Mouse (Mus musculus) kidney, postnatal 0 days (tissue): ENCODE results near the gene Jade3. TPM values are rescaled to one million over a fixed set of nuclear protein-coding genes. Genes with fewer than 3 reads are reported as not detected.
"Not testable (repeated sequence)": the region's sequence is repeated elsewhere in the genome, so short reads cannot be mapped to it uniquely, and the experiment has no call there.

ENCODE experiments used
- ATAC-seq: fragments of 200-750 bp; cut with Nextera tagmentation; replicated peaks from 2 replicates; pipeline ENCODE4 v1.8.0; 2017; ENCODE audit warnings: low read depth, moderate number of reproducible peaks, moderate TSS enrichment, moderate library complexity; ENCODE audit not compliant: low FRiP score
- DNase-seq: peaks from one replicate; pipeline ENCODE4 v3.0.0-alpha.2; 2016; ENCODE audit warnings: low spot score
- H3K27ac ChIP-seq: fragments of 300-500 bp; sonication (generic); 2 replicates; pipeline ENCODE4 v1.5.1; 2014; ENCODE audit warnings: mild to moderate bottlenecking
- H3K27me3 ChIP-seq: fragments of 300-500 bp; sonication (generic); 2 replicates; pipeline ENCODE4 v1.6.1; 2014; ENCODE audit warnings: low read length, mixed read lengths; ENCODE audit not compliant: insufficient read depth
- H3K36me3 ChIP-seq: fragments of 300-500 bp; sonication (generic); 2 replicates; pipeline ENCODE4 v1.6.1; 2014; ENCODE audit warnings: low read length, mixed read lengths; ENCODE audit not compliant: insufficient read depth
- H3K4me1 ChIP-seq: fragments of 300-500 bp; sonication (generic); replicated peaks from 2 replicates; pipeline ENCODE4 v1.6.1; 2014; ENCODE audit warnings: antibody characterized with exemption, low read length, mixed read lengths; ENCODE audit not compliant: insufficient read depth
- H3K4me2 ChIP-seq: fragments of 300-500 bp; sonication (generic); 2 replicates; pipeline ENCODE4 v1.6.1; 2014; ENCODE audit warnings: mild to moderate bottlenecking, low read length, moderate library complexity, mixed read lengths
- H3K4me3 ChIP-seq: fragments of 300-500 bp; sonication (generic); replicated peaks from 2 replicates; pipeline ENCODE4 v1.5.1; 2014; ENCODE audit warnings: low read depth, low read length
- H3K9ac ChIP-seq: fragments of 300-500 bp; sonication (generic); 2 replicates; pipeline ENCODE4 v1.6.1; 2014; ENCODE audit warnings: low read depth, low read length
- H3K9me3 ChIP-seq: fragments of 300-500 bp; sonication (generic); replicated peaks from 2 replicates; pipeline ENCODE4 v1.6.1; 2016; ENCODE audit warnings: low read length, inconsistent platforms, mixed read lengths
- CTCF ChIP-seq: IDR thresholded peaks from 2 replicates; pipeline ENCODE4 v1.5.1; 2016; ENCODE audit warnings: antibody characterized with exemption, low read depth, mild to moderate bottlenecking, moderate library complexity
- WGBS: fragments of 180-500 bp; shearing (Covaris S2); extraction: QIAGEN DNeasy Blood & Tissue Kit; methylation state at CpG from one replicate; pipeline ENCODE4 v1.1.7; 2014; 5-methylcytosine and 5-hydroxymethylcytosine counted together
- polyA plus RNA-seq: library from polyadenylated mRNA; unstranded; fragments of >200 nt; fragmentation: Nextera tagmentation; extraction: Ambion mirVana; gene quantifications from 2 replicates; pipeline ENCODE4 v1.2.1, GENCODE M21; 2015

Gene Jade3
- polyA plus RNA-seq, result 6.9 and 8.1 TPM in 2 replicates

DNA sequence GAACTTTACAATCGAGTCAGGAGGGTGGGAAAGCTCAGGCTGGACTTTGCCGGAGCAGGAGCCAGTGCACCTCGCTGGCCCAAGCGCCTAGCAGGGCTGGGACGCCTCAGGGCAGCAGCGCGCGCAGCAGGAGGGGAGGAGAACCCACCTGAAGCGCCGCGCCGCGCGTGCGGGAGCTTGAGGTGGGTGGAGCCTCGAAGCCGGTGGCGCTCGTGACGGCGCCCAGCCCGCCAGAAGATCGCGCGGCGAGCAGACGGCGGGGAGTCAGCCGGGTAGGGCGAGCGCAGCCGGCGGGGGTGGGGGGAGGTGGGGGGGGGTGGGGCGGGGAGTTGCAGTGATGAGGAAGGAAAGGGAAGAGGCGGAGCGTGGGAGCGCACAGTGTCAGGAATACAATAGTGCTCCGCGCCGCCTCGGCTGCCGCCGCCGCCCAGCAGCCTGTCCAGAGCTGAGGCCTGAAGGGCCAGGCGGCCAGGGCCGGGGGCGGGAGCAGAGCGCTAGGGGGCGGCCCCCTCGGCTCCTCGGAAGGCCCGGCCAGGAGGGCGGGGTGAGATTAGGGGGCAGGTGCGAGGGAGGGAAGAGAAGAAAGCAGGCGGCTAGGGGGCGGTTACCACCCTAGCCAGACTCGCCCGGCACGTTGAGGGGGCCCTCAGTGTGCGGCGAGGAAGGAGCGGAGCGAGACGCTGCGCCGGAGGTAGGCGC is at the start of gene Jade3:
Gene Jade3 (plus strand): TSS at position 549 of the 699 bp plus-strand sequence.
- peak; percentile 26; the same call in 1 of the 2 replicates for TF ChIP-seq CTCF
- Histone ChIP-seq H3K9me3 (no peaks in the 10 kb centered on the region), H3K4me1 (no peaks in the 10 kb centered on the region), H3K27me3 (no peaks in the 10 kb centered on the region), H3K9ac (peak within 1 kb of the TSS; percentile 59), H3K4me3 (peak within 1 kb of the TSS; percentile 60), H3K27ac (peak within 1 kb of the TSS; percentile 85), H3K36me3 (no peaks in the 10 kb centered on the region), H3K4me2 (peak within 1 kb of the TSS; percentile 60)
- ATAC-seq (peak; percentile 98), DNase-seq (peak; percentile 83)
- 21% methylated on average over 53 of the region's 67 CpGs for WGBS

GRCm38 (mm10) chrX:20379347-20380014 is 46.0 kb upstream of the Jade3 start:
- 0 out of 2 replicates have a peak, but pooled peaks cover 4% of the 10 kb centered on the region for H3K36me3 ChIP-seq
- H3K27ac ChIP-seq, result no peak overlapping the region
- no peaks in the 10 kb centered on the region for H3K9me3 ChIP-seq
- no peak for ATAC-seq
- no peak for TF ChIP-seq CTCF
- H3K4me3 ChIP-seq, result no peak overlapping the region
- DNase-seq, result no peak
- whole genome bisulfite sequencing, result 73% methylated on average over 7 of the region's 7 CpGs
- H3K4me2 ChIP-seq, result no peak overlapping the region
- H3K9ac ChIP-seq, result no peak overlapping the region
- no peaks in the 10 kb centered on the region for H3K27me3 ChIP-seq
- H3K4me1 ChIP-seq, result no peaks in the 10 kb centered on the region

DNA sequence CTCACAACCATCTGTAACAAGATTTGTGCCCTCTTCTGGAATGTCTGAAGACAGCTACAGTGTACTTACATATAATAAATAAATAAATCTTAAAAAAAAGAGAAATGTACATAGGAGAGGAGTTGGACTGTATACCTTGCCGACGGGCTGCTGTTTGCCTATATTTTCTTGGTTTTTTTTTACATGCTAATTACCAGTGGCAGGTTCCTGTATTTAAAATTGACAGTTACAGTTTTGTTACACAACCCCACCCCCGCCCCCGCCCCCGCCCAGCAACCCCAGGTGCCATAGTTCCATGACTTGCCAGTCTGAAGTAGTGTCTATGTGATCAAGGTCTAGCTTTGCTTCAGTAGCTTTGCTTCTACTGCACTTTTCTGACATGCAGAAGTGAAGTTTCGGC is 43.2 kb upstream of the Jade3 start:
- H3K4me3 ChIP-seq, result no peak overlapping the region
- DNase-seq (no peak), ATAC-seq (no peak)
- TF ChIP-seq CTCF, result no peak
- H3K27me3 ChIP-seq, result no peaks in the 10 kb centered on the region
- no peaks in the 10 kb centered on the region for H3K4me1 ChIP-seq
- no peak overlapping the region for H3K27ac ChIP-seq
- H3K36me3 ChIP-seq, result 0 out of 2 replicates have a peak, but pooled peaks cover 4% of the 10 kb centered on the region
- WGBS, result 90% methylated on average over 6 of the region's 6 CpGs
- no peaks in the 10 kb centered on the region for H3K9me3 ChIP-seq
- H3K9ac ChIP-seq, result no peak overlapping the region
- H3K4me2 ChIP-seq, result no peak overlapping the region

- WGBS, result 70% methylated on average over 3 of the region's 3 CpGs
- H3K27ac ChIP-seq, result no peak overlapping the region
- H3K9ac ChIP-seq, result no peak overlapping the region
- no peak overlapping the region for H3K4me3 ChIP-seq
- no peaks in the 10 kb centered on the region for H3K9me3 ChIP-seq
- H3K4me1 ChIP-seq, result no peaks in the 10 kb centered on the region
- no peak for DNase-seq
- no peak overlapping the region for H3K4me2 ChIP-seq
- no peak for TF ChIP-seq CTCF
- no peak for ATAC-seq
- H3K36me3 ChIP-seq, result 0 out of 2 replicates have a peak, but pooled peaks cover 4% of the 10 kb centered on the region
- H3K27me3 ChIP-seq, result no peaks in the 10 kb centered on the region
Measured at GRCm38 (mm10) chrX:20387006-20387405, 38.5 kb upstream of the Jade3 start.

DNA sequence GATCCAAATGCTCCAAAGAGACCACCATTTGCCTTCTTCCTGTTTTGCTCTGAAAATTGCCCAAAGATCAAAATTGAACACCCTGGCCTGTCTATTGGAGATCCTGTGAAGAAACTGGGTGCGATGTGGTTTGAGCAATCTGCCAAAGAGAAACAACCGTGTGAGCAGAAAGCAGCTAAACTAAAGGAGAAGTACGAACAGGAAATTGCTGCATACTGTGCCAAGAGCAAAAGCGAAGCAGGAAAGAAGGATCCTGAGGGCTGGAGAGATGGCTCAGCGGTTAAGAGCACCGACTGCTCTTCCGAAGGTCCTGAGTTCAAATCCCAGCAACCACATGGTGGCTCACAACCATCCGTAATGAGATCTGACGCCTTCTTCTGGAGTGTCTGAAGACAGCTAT is 33.5 kb upstream of the Jade3 start:
- not testable (repeated sequence) for H3K36me3 ChIP-seq, H3K4me1 ChIP-seq, H3K4me2 ChIP-seq, H3K27ac ChIP-seq, H3K9me3 ChIP-seq, ATAC-seq, H3K4me3 ChIP-seq, DNase-seq, H3K9ac ChIP-seq, H3K27me3 ChIP-seq
- WGBS, result 85% methylated on average over 9 of the region's 9 CpGs

DNA sequence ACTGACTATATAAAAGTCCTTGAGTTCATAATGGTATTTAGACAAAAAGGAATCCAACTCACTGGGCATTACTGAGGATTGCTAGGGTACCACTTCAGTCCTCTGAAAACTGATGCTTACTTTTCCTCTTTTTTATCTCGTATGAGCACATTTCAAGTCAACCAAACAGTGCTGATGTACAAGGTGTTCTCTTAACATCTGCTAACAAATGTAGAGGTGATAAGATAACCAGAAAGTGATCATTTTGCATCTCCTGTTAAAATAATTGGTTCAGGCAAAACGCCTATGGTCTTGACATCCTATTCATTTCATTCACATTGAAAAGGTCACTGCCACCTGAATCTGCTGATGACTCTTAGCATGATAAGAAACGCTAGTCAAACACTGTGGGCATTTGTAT is 32.5 kb upstream of the Jade3 start:
- WGBS, result 76% methylated on average over 3 of the region's 3 CpGs
- no peak overlapping the region for H3K27ac ChIP-seq
- DNase-seq, result no peak
- H3K4me3 ChIP-seq, result no peak overlapping the region
- no peaks in the 10 kb centered on the region for H3K4me1 ChIP-seq
- H3K9me3 ChIP-seq, result no peaks in the 10 kb centered on the region
- H3K27me3 ChIP-seq, result no peaks in the 10 kb centered on the region
- no peak overlapping the region for H3K4me2 ChIP-seq
- no peak overlapping the region for H3K9ac ChIP-seq
- TF ChIP-seq CTCF, result no peak
- no peak for ATAC-seq
- H3K36me3 ChIP-seq, result no peaks in the 10 kb centered on the region
